Mouse (Mus musculus) heart, postnatal 36 days (tissue): ENCODE data around the gene Olfr829. TPM values are rescaled to one million over a fixed set of nuclear protein-coding genes. Genes with fewer than 3 reads are reported as not detected.
"Not testable (repeated sequence)": the region's sequence is repeated elsewhere in the genome, so short reads cannot be mapped to it uniquely, and the experiment has no call there.

ENCODE experiments used
- DNase-seq, 2 experiments: peaks; one replicate each; pipeline ENCODE4 v3.0.0; 2021 to 2022
- intact Hi-C: fragments of 180-260 bp; cut with DNase I; formaldehyde crosslinking; loops from one replicate; pipeline ENCODE4 v1.15.1; 2025
- total RNA-seq, 2 experiments: library from RNA; stranded (reverse); gene quantifications; 2 replicates each; pipeline ENCODE4 v1.2.3; 2021

Gene Olfr829
- total RNA-seq = not detected

GRCm38 (mm10) chr9:18854633-18855032 is at the start of gene Olfr829:
Gene Olfr829, plus strand, starts transcription at chr9:18854933.
- intact Hi-C loops = no loop called here
- DNase-seq = no peak

GRCm38 (mm10) chr9:18819426-18819825 is 35.3 kb upstream of the Olfr829 start, which contains the start of gene Olfr828:
Gene Olfr828, minus strand, starts transcription at chr9:18819526.
- no peak for DNase-seq
- intact Hi-C loops = no loop called here

- intact Hi-C loops = no loop called here
- DNase-seq = no peak
Measured at GRCm38 (mm10) chr9:18874393-18874792, 19.7 kb downstream of the Olfr829 start, which contains the start of gene Olfr830. Gene Olfr830, plus strand, starts transcription at chr9:18874693.

GRCm38 (mm10) chr9:18907699-18908098 is 53.0 kb downstream of the Olfr829 start:
- intact Hi-C loops, DNase-seq: not testable (repeated sequence)

Other genes with a start within 250 kb of the Olfr829 start
- 1 to 10 TPM; 4.0 to 8.4 TPM for gene Muc16, start 180.4 kb upstream of the Olfr829 start, total RNA-seq
- not detected for gene Olfr24, start 90.9 kb upstream of the Olfr829 start, total RNA-seq
- not detected for gene Olfr828, start 35.4 kb upstream of the Olfr829 start, total RNA-seq
- not detected for gene Olfr830, start 19.8 kb downstream of the Olfr829 start, total RNA-seq
- gene Olfr832, start 82.2 kb downstream of the Olfr829 start, total RNA-seq = not detected
- gene Olfr834, start 133.1 kb downstream of the Olfr829 start, total RNA-seq = not detected
- gene Olfr835, start 177.8 kb downstream of the Olfr829 start, total RNA-seq = not detected